Mouse (Mus musculus) CD4-positive, CD25-positive, alpha-beta regulatory T cell, adult 2 months (primary cell): ENCODE data around the gene Fcrl5.
"Not testable (repeated sequence)": the region's sequence is repeated elsewhere in the genome, so short reads cannot be mapped to it uniquely, and the experiment has no call there.

Experiments used
- DNase-seq: peaks from one replicate; pipeline ENCODE4 v3.0.0-alpha.2; 2012; ENCODE audit warnings: low read depth, low spot score

The Fcrl5 gene

DNA sequence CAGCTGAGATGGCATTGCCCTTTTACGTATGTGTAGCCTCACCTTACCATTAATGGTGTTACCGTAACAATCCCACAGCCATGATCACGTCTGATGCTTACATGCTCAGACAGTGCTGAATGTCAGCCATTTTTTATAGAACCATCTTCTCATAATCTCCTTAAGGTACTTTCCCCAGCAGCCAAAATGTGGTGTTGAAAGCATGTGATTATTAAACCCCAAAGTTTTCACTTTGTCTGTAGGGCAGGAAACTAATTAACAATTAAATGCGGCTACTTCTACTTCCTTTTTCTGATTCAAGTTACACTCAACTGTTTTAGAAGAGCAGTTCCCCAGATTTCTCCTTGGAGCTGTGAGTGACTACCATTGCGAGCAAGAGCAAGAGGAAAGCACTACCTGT is at the start of gene Fcrl5:
Fcrl5 (plus strand) TSS at position 295 of the 400 bp plus-strand sequence.
- DNase-seq, result peak; percentile 8

DNA sequence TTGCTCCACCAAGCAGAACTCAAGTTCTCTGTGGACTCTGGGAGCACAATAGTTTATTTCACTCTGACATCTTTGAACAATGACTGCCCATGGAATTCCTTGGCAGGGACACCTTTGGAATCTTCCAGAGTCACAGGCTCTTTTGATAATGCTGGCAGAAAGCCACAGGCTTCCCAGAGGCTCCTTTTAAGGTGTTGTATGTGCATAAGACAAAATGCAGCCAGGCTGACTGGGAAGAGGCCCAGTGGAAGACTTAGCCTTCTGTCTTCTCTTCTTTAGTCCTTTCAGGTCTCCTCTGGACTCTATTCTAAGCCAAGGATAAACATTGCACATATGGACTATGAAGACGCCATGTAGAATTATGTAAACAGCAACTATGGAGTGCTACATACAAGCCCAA is 44.6 kb upstream of the Fcrl5 start:
- DNase-seq, result no peak

- no peak for DNase-seq
These were observed 36.8 kb upstream of the Fcrl5 start for GRCm38 (mm10) chr3:87398809-87399208.

DNA sequence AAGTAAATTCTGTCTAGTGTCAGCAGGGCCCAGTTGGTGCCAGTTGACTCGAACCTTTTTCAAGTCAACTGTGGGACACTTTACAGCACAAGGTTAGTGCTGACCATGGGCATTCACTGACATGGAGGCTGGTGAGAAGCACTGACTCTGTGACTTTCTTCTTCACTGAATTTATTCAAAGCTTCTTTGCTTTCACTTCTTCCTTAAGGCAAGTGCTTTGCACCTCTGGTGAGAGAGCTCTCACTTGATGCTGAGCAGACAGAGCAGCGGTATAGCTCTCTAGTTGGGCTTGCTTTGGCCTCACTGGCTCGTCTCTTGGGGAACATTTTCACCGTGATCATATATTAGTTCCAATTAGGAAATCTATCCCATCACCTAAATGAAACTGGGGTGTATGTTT is 35.7 kb upstream of the Fcrl5 start:
- DNase-seq, result no peak

- peak; percentile 42 for DNase-seq
These were observed 34.3 kb upstream of the Fcrl5 start for GRCm38 (mm10) chr3:87401321-87401720.

GRCm38 (mm10) chr3:87408171-87408570 is 27.4 kb upstream of the Fcrl5 start:
- DNase-seq, result peak; percentile 85

GRCm38 (mm10) chr3:87409196-87409935 is 26.2 kb upstream of the Fcrl5 start:
- DNase-seq, result no peak

DNA sequence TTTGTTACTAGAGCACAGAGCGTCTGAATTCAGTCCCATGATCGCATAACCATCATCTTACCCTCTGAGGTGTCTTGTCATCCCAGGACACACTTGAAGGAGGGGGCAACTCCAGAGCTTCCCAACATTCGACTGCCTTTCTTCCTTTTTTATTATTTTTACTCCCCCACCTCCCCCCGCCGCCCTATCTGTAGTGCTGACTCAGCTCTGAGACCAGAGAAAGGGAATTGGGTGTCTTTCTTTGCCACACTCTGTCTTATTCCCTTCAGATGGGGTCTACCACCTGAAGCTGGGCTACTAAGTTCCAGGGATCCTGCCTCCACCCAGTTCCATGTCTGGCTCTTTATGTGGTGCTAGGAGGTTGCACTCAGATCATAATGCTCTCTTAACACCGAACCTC is 25.0 kb upstream of the Fcrl5 start:
- DNase-seq, result no peak

GRCm38 (mm10) chr3:87411150-87411549 is 24.4 kb upstream of the Fcrl5 start:
- DNase-seq, result peak; percentile 79

GRCm38 (mm10) chr3:87420645-87421044 is 14.9 kb upstream of the Fcrl5 start:
- DNase-seq, result no peak

GRCm38 (mm10) chr3:87422386-87422910 is 13.1 kb upstream of the Fcrl5 start:
- no peak for DNase-seq

DNA sequence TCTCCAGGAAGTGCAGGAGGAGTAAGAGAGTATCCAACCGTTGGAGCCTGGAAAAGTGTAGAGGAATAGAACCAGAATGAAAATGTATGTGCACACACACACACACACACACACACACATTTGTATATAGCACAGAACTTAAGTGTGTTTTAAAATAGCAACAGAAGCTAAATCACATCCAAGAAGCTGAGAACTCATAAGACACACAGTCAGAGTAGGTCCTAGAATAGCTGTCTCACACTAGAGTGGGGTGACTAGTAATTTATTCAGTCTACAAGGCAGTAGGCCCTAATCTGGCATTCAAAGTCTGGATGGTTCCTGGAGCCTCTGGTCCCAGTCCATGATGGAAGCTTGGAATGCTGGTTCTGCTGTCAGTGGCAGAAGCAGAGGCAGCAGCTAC is 5.0 kb downstream of the Fcrl5 start:
- DNase-seq, result no peak

- no peak for DNase-seq
These were observed 8.4 kb downstream of the Fcrl5 start for GRCm38 (mm10) chr3:87443968-87444367.

DNA sequence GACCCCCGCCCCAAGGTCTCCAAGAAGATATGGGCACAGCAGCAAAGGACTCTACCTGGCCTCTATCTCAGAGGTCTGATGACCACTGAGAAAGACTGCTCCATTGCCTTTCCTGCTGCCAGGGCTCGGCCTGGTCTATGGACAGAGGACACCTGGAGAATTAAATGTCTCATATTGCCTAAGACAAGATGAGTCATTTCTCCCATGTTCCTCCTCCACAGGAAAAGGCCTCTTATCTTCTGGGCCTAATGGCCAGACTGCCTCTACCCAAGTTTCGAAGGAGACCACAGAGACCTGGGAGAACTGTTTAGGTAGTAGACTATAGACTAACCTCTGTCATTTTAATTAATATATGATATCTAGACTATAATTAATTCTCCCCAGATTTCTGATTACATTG is 29.9 kb downstream of the Fcrl5 start:
- no peak for DNase-seq

- no peak for DNase-seq
These were observed 31.4 kb downstream of the Fcrl5 start for GRCm38 (mm10) chr3:87467011-87467410.

GRCm38 (mm10) chr3:87467416-87467815 is 31.8 kb downstream of the Fcrl5 start:
- DNase-seq, result no peak

GRCm38 (mm10) chr3:87477948-87478347 is 42.4 kb downstream of the Fcrl5 start:
- DNase-seq, result not testable (repeated sequence)

GRCm38 (mm10) chr3:87478596-87478995 is 43.0 kb downstream of the Fcrl5 start:
- DNase-seq, result not testable (repeated sequence)

DNA sequence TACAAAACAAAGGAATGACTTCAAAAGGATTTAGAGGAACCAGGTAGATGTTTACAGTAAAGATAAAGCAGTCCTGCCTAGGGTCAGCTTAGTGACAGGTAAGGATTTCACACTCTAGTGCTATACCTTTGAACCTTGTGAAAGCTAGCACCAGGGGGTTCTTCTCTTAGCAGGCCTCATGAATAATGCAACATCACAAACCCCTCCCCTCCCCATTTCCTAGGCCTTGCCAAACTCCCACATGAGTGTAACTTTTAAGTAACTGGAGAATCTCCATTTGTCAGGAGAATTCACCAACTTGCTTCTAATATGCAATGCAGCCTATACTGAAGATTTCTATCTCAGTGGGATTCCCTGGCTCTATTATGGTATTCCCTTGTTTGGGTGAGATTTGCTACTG is 43.7 kb downstream of the Fcrl5 start:
- not testable (repeated sequence) for DNase-seq

DNA sequence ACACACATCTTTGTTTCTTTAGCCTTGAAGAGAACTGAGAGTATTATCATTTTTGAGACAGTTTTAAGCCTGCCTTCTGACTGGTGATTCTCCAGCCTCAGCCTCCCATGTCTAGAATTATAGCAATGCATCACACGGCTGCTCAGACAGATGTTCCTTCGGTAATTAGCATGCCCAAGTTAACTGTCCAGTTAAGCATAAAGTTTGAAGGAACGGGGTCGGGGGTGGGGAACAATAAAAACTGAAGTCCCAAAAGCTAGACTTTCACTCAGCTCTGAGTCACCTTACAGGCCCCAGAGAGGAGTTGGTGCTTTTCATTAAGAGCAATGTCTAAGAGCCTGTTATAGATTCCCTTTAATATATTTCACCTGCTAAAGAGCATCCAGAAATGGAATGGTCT is 51.8 kb downstream of the Fcrl5 start:
- DNase-seq, result no peak

DNA sequence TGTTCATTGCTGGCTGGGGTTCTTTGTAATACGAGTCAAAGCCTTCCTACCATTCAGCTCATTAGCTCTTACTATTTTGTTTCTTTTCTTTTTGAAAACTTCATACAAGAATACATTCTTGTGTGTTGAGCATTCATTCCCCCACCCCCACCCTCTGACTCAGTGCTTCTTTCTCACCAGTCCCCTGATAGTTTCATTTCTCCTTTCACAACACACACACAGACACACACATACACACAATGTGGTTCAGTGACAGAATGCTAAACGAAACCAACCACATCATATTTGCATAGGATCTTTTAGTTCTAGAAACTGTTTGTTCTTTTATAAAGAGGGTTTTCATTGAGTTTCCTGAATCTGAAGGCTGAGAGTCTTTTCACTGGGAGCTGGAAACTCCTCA is 52.3 kb downstream of the Fcrl5 start:
- no peak for DNase-seq

DNA sequence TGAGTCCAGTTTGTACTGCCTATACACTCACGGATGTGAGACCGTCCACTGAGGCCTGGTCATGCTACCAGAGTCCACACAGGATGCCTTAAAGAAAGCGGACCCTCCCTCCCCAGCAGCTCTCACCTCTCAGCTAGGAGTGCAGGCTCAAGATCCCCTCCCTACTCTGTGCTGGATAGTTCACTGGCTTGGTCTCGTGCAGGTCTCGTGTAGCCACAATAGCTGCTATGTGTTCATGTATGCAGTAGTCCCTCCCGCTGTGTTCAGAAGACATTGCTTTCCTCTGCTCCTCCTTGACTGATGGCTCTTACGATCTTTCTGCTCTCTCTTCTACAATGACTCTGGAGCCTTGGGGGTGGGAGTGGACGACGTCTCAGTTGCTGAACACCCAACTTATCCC is 62.7 kb downstream of the Fcrl5 start:
- DNase-seq, result no peak

DNA sequence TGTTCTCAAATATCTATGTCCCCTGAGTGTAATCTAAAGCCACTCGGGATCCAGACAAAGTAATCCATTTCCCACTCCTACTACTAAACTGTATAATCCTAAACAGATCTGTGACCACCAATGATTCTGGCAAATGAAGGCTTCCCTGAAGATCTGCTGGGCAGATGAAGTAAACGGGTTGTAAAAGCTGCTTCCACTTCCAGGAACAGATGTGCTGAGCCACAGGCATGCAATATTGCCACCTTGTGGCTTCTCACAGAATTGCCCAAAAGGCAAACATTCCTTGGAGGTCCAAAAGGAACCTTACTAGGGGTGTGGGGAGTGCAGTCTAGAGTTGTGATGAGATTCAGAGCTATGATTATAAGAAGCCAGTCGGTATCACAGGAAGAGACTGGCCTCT is 63.5 kb downstream of the Fcrl5 start:
- peak; percentile 79 for DNase-seq
